Mouse (Mus musculus) A20 (cell line): ENCODE measurements at regions not wholly inside any gene's neighbourhood (a gene's known extent, or its start where the extent isn't known, plus 50 kb on each side); places are given as distances from the start of the nearest gene placed in this dataset.

ENCODE experiments used
- DNase-seq: peaks from one replicate; pipeline ENCODE4 v3.0.0-alpha.2; 2011; ENCODE audit warnings: low read depth, low spot score

DNA sequence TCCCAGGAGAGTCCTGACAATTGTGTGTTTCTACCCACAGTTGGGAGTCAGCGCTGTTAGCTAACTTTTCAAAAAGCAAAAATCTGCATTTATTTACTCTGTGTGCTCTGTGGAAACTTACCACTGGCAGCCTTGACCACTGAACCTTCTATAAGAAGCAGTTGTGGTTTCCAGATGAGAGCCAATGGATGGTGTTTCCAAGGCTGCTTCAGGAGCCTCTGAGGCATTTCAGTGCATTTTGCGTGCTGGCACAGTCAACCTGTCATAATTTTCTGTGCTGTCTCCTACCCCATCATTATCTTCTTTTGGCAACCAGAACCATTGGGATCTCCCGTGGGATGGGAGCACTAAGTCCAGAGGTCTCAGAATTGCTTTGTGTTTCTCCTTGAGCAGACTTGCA is 60.3 kb downstream of the 4930544G11Rik start:
- no peak for DNase-seq

DNA sequence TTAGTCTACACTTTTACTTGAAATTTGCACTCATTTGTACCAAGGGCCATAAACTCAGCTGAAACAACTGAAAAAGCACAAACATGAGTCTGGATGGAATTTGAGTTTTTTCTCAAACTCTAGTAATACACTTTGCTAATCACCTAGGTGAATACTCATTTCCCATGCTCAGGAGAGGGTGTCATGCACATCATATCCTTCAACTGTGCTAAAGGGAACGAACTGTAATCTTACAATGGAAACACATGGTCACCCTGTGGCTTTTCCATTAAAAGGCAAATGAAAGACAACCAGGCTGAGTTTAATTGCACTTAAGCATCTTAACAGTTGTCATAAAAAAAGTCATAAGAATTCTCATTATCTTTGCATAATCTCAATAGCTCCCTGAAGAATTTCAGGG is 71.1 kb downstream of the 4930544G11Rik start:
- no peak for DNase-seq

DNA sequence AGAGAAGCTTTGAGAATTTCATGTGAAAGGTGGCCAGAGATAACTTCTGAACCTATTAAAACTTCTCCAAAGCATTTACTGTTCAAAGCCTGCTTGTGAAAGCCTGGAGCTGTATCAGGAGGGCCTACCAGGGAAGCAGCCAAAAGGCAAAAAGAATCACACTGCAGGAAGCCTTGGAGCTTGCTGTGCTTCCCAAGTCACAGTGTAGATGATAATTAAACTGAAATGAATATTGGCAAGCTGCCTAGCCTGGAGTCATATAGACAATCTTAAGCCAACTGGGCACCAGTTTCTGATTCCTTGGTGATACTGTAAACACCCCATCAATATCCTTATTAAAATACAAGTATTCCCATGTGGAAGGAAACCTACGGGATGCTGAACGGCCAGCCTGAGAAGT is 84.4 kb downstream of the 4930544G11Rik start:
- DNase-seq, result no peak

DNA sequence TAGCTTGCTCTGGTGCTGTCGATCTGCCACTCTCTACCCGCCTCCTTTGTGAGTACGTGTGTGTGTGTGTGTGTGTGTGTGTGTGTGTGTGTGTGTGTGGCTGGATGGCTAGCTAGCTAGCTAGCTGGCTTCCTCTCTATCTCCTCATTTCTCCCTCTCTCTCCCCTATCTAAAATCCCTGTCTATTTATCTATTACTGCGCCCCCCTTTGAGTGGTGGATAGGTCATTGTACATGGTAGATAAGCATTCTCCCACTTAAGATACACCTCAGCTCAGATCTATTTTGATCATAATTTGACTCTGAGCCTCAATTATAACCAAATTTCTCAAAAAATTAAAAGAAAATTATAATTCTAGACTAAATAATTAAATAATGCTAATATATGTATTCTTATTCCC is 99.4 kb downstream of the 4930544G11Rik start:
- DNase-seq, result no peak

DNA sequence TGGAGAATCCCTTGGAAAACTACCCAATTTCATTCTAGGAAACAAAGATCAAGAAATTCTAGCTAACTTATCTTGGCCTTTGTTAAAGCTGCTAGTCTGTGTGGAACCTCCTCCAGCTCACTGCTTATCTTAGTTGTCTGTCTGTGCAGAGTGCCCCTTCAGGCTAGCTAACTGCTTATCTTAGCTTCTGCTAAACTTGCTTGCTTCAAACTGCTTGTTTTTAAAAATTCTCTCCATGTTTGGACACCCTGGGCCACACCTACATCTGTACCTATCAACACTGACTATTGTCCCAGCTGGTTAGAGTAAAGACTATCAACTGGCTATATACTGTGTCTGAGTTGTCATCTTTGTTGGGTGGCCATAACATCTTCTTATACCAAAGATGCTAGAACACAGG is 100.0 kb downstream of the 4930544G11Rik start:
- no peak for DNase-seq

DNA sequence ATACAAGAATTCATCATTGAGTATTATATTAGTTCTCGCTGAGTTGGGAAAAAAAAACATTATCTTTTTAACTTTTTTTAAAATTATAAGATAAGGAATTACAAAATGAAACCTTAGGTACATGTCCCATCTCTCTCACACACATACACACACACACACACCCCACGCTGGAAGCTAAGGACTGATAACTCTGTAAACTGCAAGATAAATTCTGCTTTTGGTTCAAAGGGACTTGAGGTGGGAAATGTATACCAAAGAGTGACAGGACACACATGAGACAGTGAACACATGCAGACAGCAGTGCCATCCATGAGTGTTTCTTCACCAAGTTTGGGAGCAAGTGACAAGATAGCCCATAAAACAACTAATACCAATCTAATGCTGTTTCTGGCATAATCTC is 100.8 kb downstream of the 4930544G11Rik start:
- DNase-seq, result no peak

DNA sequence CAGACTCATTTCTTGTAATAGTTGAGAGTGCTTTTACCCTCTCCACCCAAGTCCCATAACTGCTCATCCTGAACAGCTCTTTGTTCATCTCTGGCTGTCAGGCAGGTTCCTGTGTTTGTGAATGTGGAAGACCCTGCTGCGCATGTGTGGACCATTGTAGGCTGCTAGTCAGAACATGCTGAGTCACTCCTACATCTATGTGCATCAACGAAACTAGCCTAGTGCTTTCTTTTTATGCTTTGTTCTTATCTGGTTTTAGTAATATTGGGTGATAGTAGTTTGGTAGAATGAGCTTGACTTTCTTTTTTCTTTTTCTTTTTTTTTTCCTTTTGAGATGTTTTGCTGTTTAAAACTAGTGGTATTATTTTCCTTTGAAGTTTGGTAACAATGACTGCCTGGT is 116.5 kb downstream of the 4930544G11Rik start:
- no peak for DNase-seq

DNA sequence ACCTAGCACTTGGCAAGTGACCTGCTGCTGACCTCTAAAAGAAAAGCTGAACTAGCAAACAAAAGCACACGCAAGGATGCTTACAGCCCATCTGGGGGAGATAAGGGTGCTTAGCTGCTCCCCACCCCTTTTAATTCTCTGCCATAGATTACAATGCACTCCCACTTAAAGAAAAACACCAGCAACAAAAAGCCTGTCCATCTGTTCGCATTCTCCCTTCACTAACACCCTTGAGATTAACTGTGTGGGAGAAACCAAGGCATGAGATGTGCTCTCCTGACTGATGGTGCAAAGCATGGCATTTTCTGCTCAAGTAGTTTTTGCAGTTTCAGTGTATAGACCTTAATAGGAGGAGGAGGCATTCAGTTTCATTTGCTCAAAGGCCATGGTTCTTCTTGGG is 125.0 kb downstream of the 4930544G11Rik start:
- DNase-seq, result no peak

DNA sequence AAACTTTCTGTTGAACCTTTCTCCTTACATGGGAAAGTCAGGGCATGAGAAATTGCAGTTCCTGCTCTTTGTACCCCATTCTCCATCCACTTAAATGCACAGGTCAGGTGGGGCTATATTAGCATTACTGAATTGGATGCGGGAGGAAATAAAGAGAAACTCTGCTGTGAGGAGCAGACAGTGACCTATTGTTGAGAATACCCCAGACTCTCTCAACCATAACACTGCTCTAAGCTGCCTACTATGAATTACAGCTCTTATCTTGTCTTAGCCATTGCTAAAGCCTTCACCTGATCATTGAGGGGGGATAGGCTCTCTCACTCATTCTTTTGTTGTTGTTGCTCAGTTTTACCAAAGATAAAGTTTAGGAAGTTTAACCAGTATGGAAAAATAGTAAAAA is 126.4 kb downstream of the 4930544G11Rik start:
- DNase-seq, result no peak

DNA sequence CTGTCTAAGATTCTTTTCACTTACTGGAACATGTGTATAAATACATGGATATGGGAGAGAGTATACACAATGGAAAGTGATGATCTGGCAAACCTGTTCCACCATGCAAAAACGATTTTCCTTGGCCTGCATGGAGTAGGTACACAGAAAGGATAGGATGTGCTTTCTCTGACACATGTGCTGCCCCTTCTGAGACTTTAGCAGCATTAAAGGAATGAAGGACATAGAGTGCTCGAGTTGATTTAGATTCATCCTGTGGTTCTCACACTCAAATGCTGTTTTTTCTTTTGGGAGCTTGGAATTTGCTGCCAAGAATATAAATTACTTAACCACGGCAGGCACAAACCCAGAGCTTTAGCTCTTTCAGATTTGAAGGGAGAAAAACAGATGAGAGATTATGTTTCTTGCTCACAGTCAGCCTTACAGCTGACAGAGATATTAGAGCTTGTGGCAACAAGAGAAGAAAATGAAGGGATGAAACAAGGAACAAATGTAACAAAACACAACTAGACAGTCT is 149.2 kb downstream of the 4930544G11Rik start:
- DNase-seq, result no peak

DNA sequence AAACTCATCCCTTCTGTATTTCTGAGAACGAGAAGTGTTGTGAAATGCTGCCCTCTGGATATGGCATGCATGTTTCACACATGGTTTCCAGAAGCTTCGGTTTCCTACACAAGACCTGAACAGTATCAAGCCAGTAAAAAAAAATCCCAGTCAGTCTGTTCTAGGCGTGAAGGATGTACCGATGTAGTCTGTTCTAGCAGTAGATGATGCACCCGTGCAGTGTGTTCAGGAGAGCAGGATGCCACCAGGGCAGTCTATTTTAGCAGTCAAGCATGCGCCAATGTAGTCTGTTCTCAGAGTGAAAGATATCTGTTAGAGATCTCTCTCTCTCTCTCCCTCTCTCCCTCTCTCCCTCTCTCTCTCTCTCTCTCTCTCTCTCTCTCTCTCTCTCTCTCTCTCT is 162.0 kb downstream of the 4930544G11Rik start:
- no peak for DNase-seq

DNA sequence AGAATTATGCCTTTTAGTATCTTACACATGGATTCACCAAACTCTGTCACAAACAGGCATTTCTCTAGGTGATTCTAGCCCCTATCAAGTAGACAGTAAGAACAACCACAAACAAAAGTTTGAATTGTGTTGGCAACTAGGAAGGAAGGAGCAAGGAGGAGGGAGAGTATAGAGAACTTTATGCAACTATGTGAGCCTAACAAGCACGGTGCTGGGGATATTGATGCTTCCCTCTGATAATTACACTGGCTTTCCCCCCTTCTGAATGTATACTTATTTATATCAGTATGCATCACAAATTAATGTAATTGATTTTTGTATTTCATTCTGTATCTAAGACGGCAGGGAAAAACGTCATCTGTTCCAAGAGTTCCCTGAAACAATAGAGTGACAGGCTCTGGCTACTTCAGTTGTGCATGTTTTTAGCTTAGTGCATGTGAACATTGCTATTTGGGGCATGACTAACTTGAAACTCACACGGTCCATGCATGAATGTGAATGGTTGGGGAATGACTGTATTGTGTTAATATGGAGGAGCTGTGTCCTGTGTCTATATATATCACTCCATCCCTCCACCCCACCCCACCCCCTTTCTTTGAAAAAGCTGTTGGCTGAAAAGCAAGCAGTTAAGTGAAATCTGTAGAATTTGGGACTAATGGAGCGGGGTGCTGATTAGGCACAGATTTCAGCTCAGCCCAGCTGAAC is 169.2 kb downstream of the 4930544G11Rik start:
- DNase-seq, result no peak

DNA sequence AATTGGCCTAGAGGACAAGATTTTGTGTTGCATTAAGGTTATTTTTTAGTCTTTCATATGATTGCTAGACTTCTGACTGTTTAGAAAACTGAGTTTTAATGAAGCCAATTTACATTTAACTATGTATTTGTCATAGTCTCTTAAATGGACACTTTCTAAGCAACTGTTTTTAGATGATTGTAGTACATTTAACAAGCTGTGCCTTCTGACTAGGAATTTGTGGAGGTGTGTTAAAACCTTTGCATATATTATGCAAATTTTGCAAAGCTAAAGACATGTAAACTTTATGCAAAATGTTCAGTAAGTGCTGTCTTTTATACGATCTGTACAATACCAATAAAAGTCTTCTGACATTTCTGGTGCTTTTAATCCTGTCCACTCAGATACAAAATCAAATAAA is 171.9 kb downstream of the 4930544G11Rik start:
- no peak for DNase-seq

DNA sequence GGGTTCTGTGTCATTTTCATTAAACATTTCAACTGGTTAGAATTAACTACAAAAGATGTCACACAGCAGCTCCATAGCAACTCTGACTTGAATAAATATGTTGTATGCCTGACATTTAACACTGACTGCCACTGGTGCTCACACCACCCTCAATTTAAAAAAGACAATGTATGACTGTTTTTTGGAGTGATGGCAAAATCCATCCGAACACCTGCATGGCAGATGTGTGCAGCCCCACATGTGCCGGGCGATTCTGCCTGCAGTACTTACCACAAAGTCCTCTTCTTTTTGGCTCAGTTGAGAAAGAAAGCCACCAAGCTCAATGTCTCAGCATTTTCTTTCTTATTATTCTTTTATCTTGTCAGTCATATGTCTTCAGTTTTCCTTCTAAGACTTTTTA is 199.4 kb downstream of the 4930544G11Rik start:
- DNase-seq, result no peak

DNA sequence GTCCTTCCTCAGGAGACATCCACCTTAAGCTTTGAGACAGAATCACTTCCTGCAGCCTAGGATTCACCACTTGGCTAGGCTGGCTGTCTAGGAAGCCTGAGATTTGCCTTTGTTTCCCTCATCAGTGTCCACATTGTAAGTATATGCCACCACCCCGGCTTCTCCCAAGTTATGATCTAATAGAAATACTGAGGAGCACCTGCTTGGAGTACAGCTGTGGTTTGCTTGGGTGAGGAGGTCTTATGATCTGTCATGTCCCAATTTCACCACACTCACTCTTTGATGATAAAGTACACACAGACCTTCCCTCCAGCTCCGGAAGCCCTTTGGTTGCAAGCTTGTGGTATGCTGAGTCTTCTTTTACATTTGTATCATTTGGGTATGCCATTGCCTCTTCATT is 202.4 kb downstream of the 4930544G11Rik start:
- no peak for DNase-seq

DNA sequence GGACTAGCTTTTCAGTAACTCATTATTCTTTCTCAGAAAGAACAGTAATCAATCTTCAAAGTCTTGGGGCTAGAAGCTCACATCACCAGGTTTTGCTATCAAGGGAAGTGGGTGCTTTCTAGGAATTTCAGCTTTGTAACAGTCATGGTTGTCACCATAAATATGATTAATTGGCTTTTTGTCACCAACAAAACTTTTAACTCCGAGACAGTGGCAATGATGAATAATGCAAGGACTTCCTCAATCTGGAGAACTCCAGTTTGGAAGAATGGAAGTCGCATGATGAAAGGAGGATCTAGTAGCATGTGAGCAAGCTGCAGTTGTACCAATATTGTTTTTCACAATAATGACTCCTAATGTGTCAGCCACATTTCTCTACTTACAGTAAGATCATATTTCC is 208.4 kb downstream of the 4930544G11Rik start:
- DNase-seq, result no peak

DNA sequence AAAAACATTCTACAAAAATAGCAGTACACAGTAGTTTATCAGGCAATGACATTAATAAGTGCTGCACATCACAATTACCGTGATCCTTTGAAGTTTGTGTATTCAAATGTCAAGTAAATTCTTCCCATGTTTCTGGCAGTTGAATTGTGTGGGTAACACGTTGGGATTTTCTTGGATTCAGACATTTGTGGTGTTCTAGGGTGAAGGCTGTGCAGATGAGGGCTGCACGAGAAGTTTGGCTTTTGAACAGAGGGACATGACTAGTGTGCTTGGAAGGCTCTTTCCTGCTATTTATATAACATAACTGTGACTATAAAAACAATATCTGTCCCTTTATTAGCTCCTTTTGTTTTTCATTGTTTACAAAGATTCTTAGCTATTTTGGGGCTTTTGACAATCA is 216.5 kb downstream of the 4930544G11Rik start:
- DNase-seq, result no peak

DNA sequence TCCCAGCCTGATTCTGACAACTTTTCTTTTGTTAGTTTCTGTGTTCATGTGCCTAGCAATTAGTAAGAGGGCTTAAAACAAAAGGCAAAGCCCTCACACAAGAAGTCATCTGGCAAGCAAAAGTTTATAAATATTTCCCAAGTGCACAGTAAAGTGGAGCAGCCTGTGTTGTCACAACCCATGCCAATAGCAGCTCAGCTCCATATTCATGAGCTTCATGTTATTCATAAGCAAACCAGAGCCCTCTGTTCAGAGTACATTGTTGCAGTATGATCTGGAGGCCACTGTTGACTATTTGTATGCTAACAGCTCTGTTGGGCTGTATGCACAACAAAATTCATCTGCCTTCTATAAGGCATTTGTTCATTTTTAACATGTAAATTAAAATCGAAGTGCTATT is 245.6 kb downstream of the 4930544G11Rik start:
- no peak for DNase-seq

DNA sequence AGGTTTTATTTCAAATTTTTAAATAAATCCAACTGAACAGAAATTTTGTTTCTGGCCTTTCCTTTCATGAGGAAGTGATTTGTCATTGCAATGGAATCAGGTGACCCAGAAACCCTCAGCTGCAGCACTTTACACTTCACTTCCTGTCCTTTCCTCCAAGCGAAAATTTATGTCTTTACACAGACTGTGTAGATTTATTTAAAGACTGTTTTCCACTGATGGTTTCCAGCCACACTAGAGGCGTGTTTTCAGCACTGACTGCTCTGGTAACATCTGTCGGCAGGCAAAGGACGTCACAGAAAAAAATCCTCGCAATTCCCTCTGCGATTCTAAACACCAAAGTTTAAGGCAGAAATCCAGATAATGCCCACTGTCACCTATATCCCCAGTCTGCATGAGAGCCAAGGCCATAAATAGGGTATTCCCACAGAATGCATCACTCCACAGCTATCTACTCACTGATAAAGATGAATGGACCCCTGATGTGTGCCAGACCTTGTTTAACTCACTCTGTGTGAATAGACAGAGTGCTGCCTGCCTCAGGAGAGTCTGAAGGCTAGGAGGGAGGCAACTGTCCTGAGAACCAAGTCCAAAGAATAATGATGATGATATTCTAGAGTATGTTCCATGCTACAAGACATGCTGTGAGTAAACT is 247.9 kb downstream of the 4930544G11Rik start:
- DNase-seq, result no peak

DNA sequence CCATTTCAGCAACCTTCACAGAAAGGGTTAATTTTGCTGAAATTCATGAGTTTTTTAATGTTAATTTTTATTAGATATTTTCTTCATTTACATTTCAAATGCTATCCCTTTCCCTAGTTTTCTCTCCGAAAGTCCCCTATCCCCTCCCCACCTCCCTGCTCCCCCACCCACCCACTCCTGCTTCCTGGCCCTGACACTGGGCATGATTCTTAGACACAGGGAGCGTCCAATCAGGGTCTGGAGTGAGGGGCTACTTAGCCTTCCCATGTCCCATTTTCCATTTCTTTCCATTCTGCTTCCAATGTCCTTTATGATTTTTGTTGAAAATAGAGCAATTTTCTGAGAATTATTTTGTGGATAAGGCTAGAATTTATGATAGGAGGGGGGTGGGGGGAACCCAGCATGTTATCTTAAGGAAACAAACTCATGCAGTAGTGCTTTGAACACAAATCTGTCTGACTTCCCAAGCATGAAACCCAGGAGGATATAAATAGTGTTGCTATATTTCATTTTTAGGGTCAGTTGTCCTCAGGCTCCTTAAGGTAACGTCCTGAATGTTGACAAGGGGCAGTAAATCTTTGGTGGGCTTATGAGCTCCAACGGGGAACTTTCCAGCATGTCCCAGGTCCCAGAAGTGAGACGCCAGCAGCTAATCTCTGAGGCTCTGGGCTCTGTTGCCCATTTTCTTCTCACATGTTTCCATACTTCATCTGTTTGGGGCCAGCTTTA is 254.0 kb downstream of the 4930544G11Rik start:
- DNase-seq, result no peak

DNA sequence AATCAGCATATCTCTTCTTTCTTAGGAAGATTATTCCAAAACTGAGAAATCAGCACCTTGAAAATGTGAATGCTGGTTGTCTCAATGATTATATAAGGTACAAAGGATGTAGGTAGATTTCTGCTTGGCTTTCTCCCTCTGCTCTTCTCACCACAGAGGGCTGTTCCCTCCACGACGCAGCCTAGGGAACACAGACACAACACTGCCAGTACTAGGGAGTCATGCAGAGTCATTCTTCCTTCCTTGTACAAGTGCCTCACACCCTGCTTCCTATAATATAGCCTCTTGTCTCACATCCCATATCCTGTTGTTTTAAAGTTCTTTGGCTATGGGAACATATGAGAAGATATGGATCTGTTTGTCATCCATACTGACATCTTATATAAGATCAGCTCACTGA is 265.1 kb downstream of the 4930544G11Rik start:
- no peak for DNase-seq

DNA sequence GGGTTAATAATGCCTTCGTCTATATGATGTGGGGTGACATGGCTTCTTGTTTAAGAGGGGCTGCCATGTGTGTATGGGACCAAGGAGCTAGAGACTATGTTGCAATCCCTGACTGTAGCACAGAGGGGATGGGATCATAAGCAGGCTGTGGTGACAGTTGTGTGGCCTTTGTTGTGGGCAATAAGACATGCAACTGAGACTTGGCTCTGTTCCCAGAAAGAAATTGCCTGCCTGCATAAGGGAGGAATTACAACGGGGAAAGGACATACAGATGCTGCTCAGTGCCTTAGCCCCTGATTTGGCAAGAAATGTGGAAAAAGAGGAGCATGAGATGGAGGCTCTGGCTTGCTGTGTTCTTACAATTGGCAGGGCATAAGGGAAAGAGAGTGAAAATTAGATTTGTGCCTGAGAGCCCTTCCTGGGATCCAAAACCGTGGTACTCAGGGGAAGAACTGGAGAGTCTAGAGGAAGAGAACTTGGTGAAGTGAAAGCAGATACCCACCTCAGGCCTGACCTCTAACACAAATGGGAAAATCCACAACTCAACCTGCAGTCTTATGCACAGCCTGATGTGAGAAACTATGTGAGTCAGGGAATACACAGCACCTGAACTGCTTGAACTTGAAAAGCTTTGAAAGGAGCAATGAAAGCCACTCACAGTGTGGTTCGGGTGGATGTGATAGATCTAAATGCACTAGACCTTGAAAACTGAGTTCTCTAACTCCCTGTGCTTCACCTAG is 271.9 kb downstream of the 4930544G11Rik start:
- no peak for DNase-seq
